Mouse (Mus musculus) MEL (cell line): ENCODE data around the gene Klf8. TPM values are rescaled to one million over a fixed set of nuclear protein-coding genes. Genes with fewer than 3 reads are reported as not detected.

Experiments
- DNase-seq: peaks from one replicate; pipeline ENCODE4 v3.0.0; 2011; ENCODE audit warnings: low read depth, low spot score
- H3K27ac ChIP-seq: 2 replicates; pipeline ENCODE4 v1.5.1; 2012; ENCODE audit warnings: low read depth, mild to moderate bottlenecking, control low read depth, low read length, moderate library complexity; ENCODE audit not compliant: control insufficient read depth
- H3K27me3 ChIP-seq, 2 experiments: fragments of 150-350 bp in 1 of 2; sonication (generic) in 1 of 2; 2 replicates each; pipeline ENCODE4 v1.6.1; 2012; ENCODE audit warnings: low read length in 2 of 2, mild to moderate bottlenecking in 2 of 2, improper control_type of control experiment in 1 of 2, moderate library complexity in 1 of 2; ENCODE audit not compliant: insufficient read depth in 2 of 2, control insufficient read depth in 1 of 2
- H3K36me3 ChIP-seq, 2 experiments: 2 replicates each; pipeline ENCODE4 v1.6.1; 2012 to 2014; ENCODE audit warnings: low read length in 2 of 2, improper control_type of control experiment in 1 of 2, inconsistent platforms in 1 of 2, mild to moderate bottlenecking in 1 of 2; ENCODE audit not compliant: insufficient read depth in 2 of 2, control insufficient read depth in 1 of 2
- H3K4me1 ChIP-seq, 2 experiments: fragments of 150-350 bp in 1 of 2; sonication (generic) in 1 of 2; 2 replicates each; pipeline ENCODE4 v1.6.1; 2012; ENCODE audit warnings: low read length in 2 of 2, improper control_type of control experiment in 1 of 2, mild to moderate bottlenecking in 1 of 2; ENCODE audit not compliant: insufficient read depth in 2 of 2, control insufficient read depth in 1 of 2
- H3K4me3 ChIP-seq, 2 experiments: fragments of 150-350 bp in 1 of 2; sonication (generic) in 1 of 2; 2 replicates each; pipeline ENCODE4 v1.5.1; 2012; ENCODE audit warnings: low read depth in 2 of 2, low read length in 2 of 2, mild to moderate bottlenecking in 2 of 2, moderate library complexity in 2 of 2, control low read depth in 1 of 2, improper control_type of control experiment in 1 of 2; ENCODE audit not compliant: control insufficient read depth in 1 of 2, insufficient read depth in 1 of 2
- H3K79me2 ChIP-seq: 2 replicates; pipeline ENCODE4 v1.6.1; 2012; ENCODE audit warnings: mild to moderate bottlenecking, low read length, moderate library complexity; ENCODE audit not compliant: control insufficient read depth, poor library complexity, insufficient read depth
- H3K9ac ChIP-seq: 2 replicates; pipeline ENCODE4 v1.6.1; 2012; ENCODE audit warnings: low read depth, mild to moderate bottlenecking, control low read depth, low read length, moderate library complexity; ENCODE audit not compliant: control insufficient read depth, poor library complexity, severe bottlenecking
- H3K9me3 ChIP-seq: fragments of 150-350 bp; sonication (generic); replicated peaks from 2 replicates; pipeline ENCODE4 v1.6.1; 2012; ENCODE audit warnings: mild to moderate bottlenecking, low read length, improper control_type of control experiment, moderate library complexity; ENCODE audit not compliant: insufficient read depth
- BHLHE40 ChIP-seq: IDR thresholded peaks from 2 replicates; pipeline ENCODE4 v1.6.1; 2012; ENCODE audit warnings: low read depth, mild to moderate bottlenecking, inconsistent platforms, low read length, improper control_type of control experiment, borderline replicate concordance
- CTCF ChIP-seq, 3 experiments: IDR thresholded peaks in 2 of 3; conservative IDR thresholded peaks in 1 of 3; 2 replicates each; pipeline ENCODE4 v1.5.1; 2011 to 2012; ENCODE audit warnings: low read length in 3 of 3, low read depth in 2 of 3, mild to moderate bottlenecking in 2 of 3, improper control_type of control experiment in 1 of 3, inconsistent platforms in 1 of 3, mixed read lengths in 1 of 3, moderate library complexity in 1 of 3; ENCODE audit not compliant: control insufficient read depth in 1 of 3, insufficient read depth in 1 of 3, poor library complexity in 1 of 3, severe bottlenecking in 1 of 3
- E2F4 ChIP-seq: IDR thresholded peaks from 2 replicates; pipeline ENCODE4 v1.6.1; 2011; ENCODE audit warnings: low read depth, low read length, improper control_type of control experiment, borderline replicate concordance
- ELF1 ChIP-seq: IDR thresholded peaks from 2 replicates; pipeline ENCODE4 v1.6.1; 2014; ENCODE audit warnings: low read depth, mild to moderate bottlenecking, inconsistent platforms, low read length, improper control_type of control experiment, moderate library complexity
- ETS1 ChIP-seq: IDR thresholded peaks from 2 replicates; pipeline ENCODE4 v1.6.1; 2012; ENCODE audit warnings: low read depth, mild to moderate bottlenecking, inconsistent platforms, low read length, improper control_type of control experiment, moderate library complexity
- GATA1 ChIP-seq: IDR thresholded peaks from 2 replicates; pipeline ENCODE4 v1.6.1; 2011; ENCODE audit warnings: low read depth, low read length, improper control_type of control experiment
- MAZ ChIP-seq: IDR thresholded peaks from 2 replicates; pipeline ENCODE4 v1.6.1; 2012; ENCODE audit warnings: low read depth, mild to moderate bottlenecking, inconsistent platforms, low read length, improper control_type of control experiment
- NELFE ChIP-seq: IDR thresholded peaks from 2 replicates; pipeline ENCODE4 v1.6.1; 2011; ENCODE audit warnings: low read depth, low read length, improper control_type of control experiment
- NRF1 ChIP-seq: IDR thresholded peaks from 2 replicates; pipeline ENCODE4 v1.6.1; 2014; ENCODE audit warnings: low read depth, mild to moderate bottlenecking, inconsistent platforms, low read length, improper control_type of control experiment, moderate library complexity; ENCODE audit not compliant: poor library complexity, insufficient read depth, severe bottlenecking
- POLR2A ChIP-seq, 2 experiments: IDR thresholded peaks; 2 replicates each; pipeline ENCODE4 v1.6.1; 2011 to 2012; ENCODE audit warnings: low read length in 2 of 2, mild to moderate bottlenecking in 2 of 2, control low read depth in 1 of 2, improper control_type of control experiment in 1 of 2, low read depth in 1 of 2, moderate library complexity in 1 of 2; ENCODE audit not compliant: control insufficient read depth in 1 of 2, insufficient read depth in 1 of 2, poor library complexity in 1 of 2
- POLR2AphosphoS2 ChIP-seq: IDR thresholded peaks from 2 replicates; pipeline ENCODE4 v1.6.1; 2011; ENCODE audit warnings: low read length, improper control_type of control experiment
- RAD21 ChIP-seq: IDR thresholded peaks from 2 replicates; pipeline ENCODE4 v1.6.1; 2011; ENCODE audit warnings: mild to moderate bottlenecking, low read depth, low read length, improper control_type of control experiment
- RCOR1 ChIP-seq: IDR thresholded peaks from 2 replicates; pipeline ENCODE4 v1.6.1; 2012; ENCODE audit warnings: low read depth, mild to moderate bottlenecking, inconsistent platforms, low read length, improper control_type of control experiment
- UBTF ChIP-seq: IDR thresholded peaks from 2 replicates; pipeline ENCODE4 v1.6.1; 2012; ENCODE audit warnings: low read depth, mild to moderate bottlenecking, inconsistent platforms, low read length, improper control_type of control experiment, moderate library complexity, borderline replicate concordance; ENCODE audit not compliant: insufficient read depth
- USF2 ChIP-seq, 2 experiments: IDR thresholded peaks; 2 replicates each; pipeline ENCODE4 v1.6.1; 2011 to 2012; ENCODE audit warnings: improper control_type of control experiment in 2 of 2, low read length in 2 of 2, borderline replicate concordance in 1 of 2, inconsistent platforms in 1 of 2, low read depth in 1 of 2, mild to moderate bottlenecking in 1 of 2; ENCODE audit not compliant: insufficient read depth in 1 of 2
- ZMIZ1 ChIP-seq: IDR thresholded peaks from 2 replicates; pipeline ENCODE4 v1.6.1; 2012; ENCODE audit warnings: low read depth, mild to moderate bottlenecking, inconsistent platforms, low read length, improper control_type of control experiment, moderate library complexity
- polyA plus RNA-seq, 2 experiments: library from polyadenylated mRNA; stranded (reverse) in 1 of 2; unstranded in 1 of 2; fragments of >175 nt in 1 of 2; fragments of >200 nt in 1 of 2; gene quantifications; 2 replicates each; pipeline versions ENCODE4 v1.2.1 to v1.2.4; 2012; ENCODE audit warnings: low replicate concordance in 2 of 2, low read depth in 1 of 2; ENCODE audit not compliant: insufficient read length in 2 of 2, insufficient read depth in 1 of 2, missing spikeins in 1 of 2
- total RNA-seq: library from RNA; depleted of rRNA; stranded (reverse); fragments of 300-350 nt; gene quantifications from 2 replicates; pipeline ENCODE4 v1.2.3, GENCODE M21; 2012

Klf8 gene
- total and polyA plus RNA-seq, 3 experiments = not detected

DNA sequence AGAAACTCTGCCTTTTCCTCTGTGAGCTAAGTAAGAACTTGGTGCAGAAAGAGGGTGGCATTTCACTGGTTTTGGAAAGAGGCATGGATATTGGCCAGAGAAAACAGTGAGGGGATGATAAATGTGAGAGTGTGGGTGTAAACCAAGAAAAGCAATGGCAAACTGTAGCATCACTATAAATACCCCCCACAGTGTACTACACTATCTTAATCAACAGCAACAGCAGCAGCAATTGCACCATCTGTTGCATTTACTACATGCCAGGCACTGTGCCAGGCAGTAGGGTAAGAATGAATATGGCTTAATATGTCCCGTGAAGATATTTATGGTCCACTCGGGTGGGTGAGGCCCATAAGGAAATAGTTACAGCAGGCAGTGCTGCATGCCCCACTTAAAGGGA, 18.2 kb downstream of the Klf8 start:
- DNase-seq = no peak
- Histone ChIP-seq H3K27ac (no peak overlapping the region), H3K9ac (no peak overlapping the region), H3K4me3 (no peak overlapping the region), H3K79me2 (no peaks in the 10 kb centered on the region), H3K36me3 (no peaks in the 10 kb centered on the region), H3K9me3 (no peaks in the 10 kb centered on the region), H3K27me3 (no peaks in the 10 kb centered on the region), H3K4me1 (no peaks in the 10 kb centered on the region)
- no peak for TF ChIP-seq USF2 (IDR thresholded peaks at IDR 0.05; ENCODE audit: borderline replicate concordance in 1 of 2, insufficient read depth in 1 of 2, low read depth in 1 of 2, low read length in 2 of 2)
- no peak for TF ChIP-seq CTCF (IDR thresholded peaks at IDR 0.05 in 2 of 3, conservative IDR thresholded peaks at IDR 0.05 in 1 of 3; ENCODE audit: control insufficient read depth in 1 of 3, insufficient read depth in 1 of 3, low read depth in 2 of 3, low read length in 3 of 3, poor library complexity in 1 of 3, severe bottlenecking in 1 of 3)
- no peak for TF ChIP-seq ETS1
- TF ChIP-seq NELFE = no peak
- TF ChIP-seq RCOR1 = no peak
- no peak for TF ChIP-seq BHLHE40
- TF ChIP-seq RAD21 = no peak
- TF ChIP-seq E2F4 = no peak
- TF ChIP-seq ELF1 = no peak
- no peak for TF ChIP-seq POLR2A (IDR thresholded peaks at IDR 0.05; ENCODE audit: control insufficient read depth in 1 of 2, insufficient read depth in 1 of 2, low read depth in 1 of 2, low read length in 2 of 2, poor library complexity in 1 of 2)
- no peak for TF ChIP-seq ZMIZ1
- TF ChIP-seq NRF1 = no peak
- TF ChIP-seq MAZ = no peak
- TF ChIP-seq UBTF = no peak
- no peak for TF ChIP-seq POLR2AphosphoS2
- no peak for TF ChIP-seq GATA1

DNA sequence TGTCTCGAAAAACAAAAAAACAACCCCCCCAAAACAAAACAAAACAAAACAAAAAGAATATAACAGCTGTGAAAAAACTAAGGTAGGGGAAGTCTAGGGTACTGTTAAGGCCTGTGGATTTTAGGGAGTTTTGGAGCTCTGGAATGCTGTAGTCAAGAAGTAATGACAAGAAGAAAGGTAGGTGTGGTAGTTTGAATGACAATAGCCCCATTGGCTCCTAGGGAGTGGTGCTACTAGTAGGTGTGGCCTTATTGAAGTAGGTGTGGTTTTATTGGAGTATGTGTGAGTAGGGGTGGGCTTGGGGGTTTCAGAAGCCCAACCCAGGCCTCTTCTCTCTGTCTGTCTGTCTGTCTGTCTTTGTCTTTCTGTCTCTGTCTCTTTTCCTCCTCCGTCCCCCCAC, 44.9 kb downstream of the Klf8 start:
- no peaks in the 10 kb centered on the region for H3K36me3 ChIP-seq
- no peak overlapping the region for H3K9ac ChIP-seq
- TF ChIP-seq CTCF (IDR thresholded peaks at IDR 0.05 in 2 of 3, conservative IDR thresholded peaks at IDR 0.05 in 1 of 3; ENCODE audit: control insufficient read depth in 1 of 3, insufficient read depth in 1 of 3, low read depth in 2 of 3, low read length in 3 of 3, poor library complexity in 1 of 3, severe bottlenecking in 1 of 3) = no peak
- no peak for DNase-seq
- no peak overlapping the region for H3K27ac ChIP-seq
- H3K9me3 ChIP-seq = no peaks in the 10 kb centered on the region
- H3K27me3 ChIP-seq = no peaks in the 10 kb centered on the region
- no peak overlapping the region for H3K4me3 ChIP-seq
- H3K79me2 ChIP-seq = no peaks in the 10 kb centered on the region
- no peaks in the 10 kb centered on the region for H3K4me1 ChIP-seq
